Mouse (Mus musculus) Muller cell, postnatal 12 days (primary cell): ENCODE data around the gene Cdh3.

Experiments
- DNase-seq: peaks from one replicate; pipeline ENCODE4 v3.0.0-alpha.2; 2015; ENCODE audit errors: inconsistent ontology term

Cdh3 gene

GRCm38 (mm10) chr8:106527241-106528036 lies 16.7 kb downstream of the Cdh3 start:
- DNase-seq: no peak

- no peak for DNase-seq
Measured at GRCm38 (mm10) chr8:106528596-106529249, 18.0 kb downstream of the Cdh3 start.

- peak; percentile 66 for DNase-seq
Measured at GRCm38 (mm10) chr8:106529885-106530482, 19.3 kb downstream of the Cdh3 start.

GRCm38 (mm10) chr8:106530566-106530965 lies 19.9 kb downstream of the Cdh3 start:
- DNase-seq: no peak

- no peak for DNase-seq
Measured at GRCm38 (mm10) chr8:106533709-106534108, 23.0 kb downstream of the Cdh3 start.

- DNase-seq: peak; percentile 40
Measured at GRCm38 (mm10) chr8:106534449-106534848, 23.8 kb downstream of the Cdh3 start.

GRCm38 (mm10) chr8:106535448-106535847 lies 24.8 kb downstream of the Cdh3 start:
- no peak for DNase-seq

- DNase-seq: no peak
Measured at GRCm38 (mm10) chr8:106539193-106539592, 28.5 kb downstream of the Cdh3 start.

GRCm38 (mm10) chr8:106541002-106541401 lies 30.3 kb downstream of the Cdh3 start:
- DNase-seq: no peak

GRCm38 (mm10) chr8:106543043-106543442 lies 32.4 kb downstream of the Cdh3 start:
- no peak for DNase-seq

GRCm38 (mm10) chr8:106545149-106545548 lies 34.5 kb downstream of the Cdh3 start:
- DNase-seq: no peak

GRCm38 (mm10) chr8:106546746-106547145 lies 36.1 kb downstream of the Cdh3 start:
- DNase-seq: no peak

- no peak for DNase-seq
Measured at GRCm38 (mm10) chr8:106548366-106548936, 37.8 kb downstream of the Cdh3 start.

- no peak for DNase-seq
Measured at GRCm38 (mm10) chr8:106550906-106551305, 40.2 kb downstream of the Cdh3 start.

- no peak for DNase-seq
Measured at GRCm38 (mm10) chr8:106554011-106554410, 43.3 kb downstream of the Cdh3 start.

GRCm38 (mm10) chr8:106556068-106556645 lies 45.5 kb downstream of the Cdh3 start:
- DNase-seq: no peak

- no peak for DNase-seq
Measured at GRCm38 (mm10) chr8:106559844-106560243, 49.2 kb downstream of the Cdh3 start.

- DNase-seq: peak; percentile 83
Measured at GRCm38 (mm10) chr8:106561097-106561865, 50.6 kb downstream of the Cdh3 start.

GRCm38 (mm10) chr8:106563691-106564182 lies 53.0 kb downstream of the Cdh3 start:
- peak; percentile 40 for DNase-seq

- peak; percentile 22 for DNase-seq
Measured at GRCm38 (mm10) chr8:106569006-106569405, 58.3 kb downstream of the Cdh3 start.

GRCm38 (mm10) chr8:106570386-106570785 lies 59.7 kb downstream of the Cdh3 start:
- no peak for DNase-seq
